ENCODE assay signal across 20 mouse cellular contexts in genomic region chr9:91462713-91463425, GRCm38 (mm10).
DNase-seq lines count a peak whose midpoint lies in the region; ATAC-seq and TF ChIP-seq lines count a peak whose summit lies in the region.
"Had no signal": no experiment of that assay in that cellular context is flagged by ENCODE, and none has a peak within 500 bp of the region (broad histone marks: within the 10 kb centered on the region; RNA-seq: fewer than 3 reads in every experiment).

No protein-coding gene starts in this region.

- DNase-seq in hindbrain, embryonic 14.5 days (ENCODE audit: low spot score), result no peak
- DNase-seq in hindbrain, postnatal 0 days (ENCODE audit: low spot score), result no peak
- peak; percentile 8 for DNase-seq in brain, adult 2 months (ENCODE audit: low read depth, low spot score)
- no peak for DNase-seq in urinary bladder, postnatal 14 days (ENCODE audit: low spot score)
- no peak for DNase-seq in urinary bladder, postnatal 10 days (ENCODE audit: low spot score)
- DNase-seq: adrenal gland, adult 2 months; adrenal gland, postnatal 10 days; adrenal gland, postnatal 25 days; cerebellum, adult 11-12 months; cerebellum, adult 2 months; cerebellum, adult 9-10 months; cerebellum, postnatal 10 days; cerebellum, postnatal 25 days had no signal

- no peak overlapping the region for H3K4me3 ChIP-seq in hindbrain, embryonic 14.5 days (replicated peaks; ENCODE audit: low read length)
- no peak overlapping the region for H3K4me3 ChIP-seq in hindbrain, embryonic 12.5 days
- no peak overlapping the region for H3K4me3 ChIP-seq in hindbrain, embryonic 16.5 days (ENCODE audit: low read length)
- H3K4me3 ChIP-seq in hindbrain, postnatal 0 days (ENCODE audit: low read length), result no peak overlapping the region
- no peak overlapping the region for H3K4me3 ChIP-seq in neural tube, embryonic 14.5 days (ENCODE audit: low read depth, low read length)
- H3K4me3 ChIP-seq: embryonic facial prominence, embryonic 10.5 days; embryonic facial prominence, embryonic 12.5 days; forebrain, embryonic 13.5 days; forebrain, embryonic 15.5 days had no signal

- no peak overlapping the region for H3K9ac ChIP-seq in hindbrain, embryonic 14.5 days
- H3K9ac ChIP-seq in hindbrain, embryonic 12.5 days, result no peak overlapping the region
- H3K9ac ChIP-seq in hindbrain, embryonic 16.5 days (ENCODE audit: low read depth, low read length), result no peak overlapping the region
- H3K9ac ChIP-seq in hindbrain, postnatal 0 days (replicated peaks; ENCODE audit: low read length), result no peak overlapping the region
- H3K9ac ChIP-seq in neural tube, embryonic 14.5 days (replicated peaks; ENCODE audit: low read depth, low read length), result no peak overlapping the region
- H3K9ac ChIP-seq: embryonic facial prominence, embryonic 12.5 days; forebrain, embryonic 13.5 days; forebrain, embryonic 15.5 days had no signal

- peak; percentile 88 for ATAC-seq in hindbrain, embryonic 14.5 days (ENCODE audit: low FRiP score)
- no peak for ATAC-seq in hindbrain, embryonic 12.5 days (ENCODE audit: low FRiP score)
- peak; percentile 69; the same call in 1 of the 2 replicates for ATAC-seq in hindbrain, embryonic 16.5 days
- no peak for ATAC-seq in hindbrain, postnatal 0 days
- peak; percentile 89 for ATAC-seq in neural tube, embryonic 14.5 days (ENCODE audit: low read depth)
- ATAC-seq: forebrain, embryonic 13.5 days; forebrain, embryonic 15.5 days had no signal

- no peak overlapping the region for H3K27ac ChIP-seq in hindbrain, embryonic 14.5 days
- no peak overlapping the region for H3K27ac ChIP-seq in hindbrain, embryonic 12.5 days
- no peak overlapping the region for H3K27ac ChIP-seq in hindbrain, embryonic 16.5 days (ENCODE audit: low read depth, low read length)
- H3K27ac ChIP-seq in hindbrain, postnatal 0 days, result no peak overlapping the region
- H3K27ac ChIP-seq in neural tube, embryonic 14.5 days (ENCODE audit: low read depth, low read length), result no peak overlapping the region
- H3K27ac ChIP-seq: embryonic facial prominence, embryonic 10.5 days; embryonic facial prominence, embryonic 12.5 days; forebrain, embryonic 13.5 days; forebrain, embryonic 15.5 days had no signal

- H3K4me1 ChIP-seq in hindbrain, embryonic 14.5 days (replicated peaks; ENCODE audit: control insufficient read depth, insufficient read depth, low read length), result no peaks in the 10 kb centered on the region
- no peaks in the 10 kb centered on the region for H3K4me1 ChIP-seq in hindbrain, embryonic 12.5 days
- no peaks in the 10 kb centered on the region for H3K4me1 ChIP-seq in hindbrain, embryonic 16.5 days (ENCODE audit: control insufficient read depth, insufficient read depth, low read depth, low read length)
- H3K4me1 ChIP-seq in hindbrain, postnatal 0 days (ENCODE audit: insufficient read depth, low read length), result no peaks in the 10 kb centered on the region
- no peaks in the 10 kb centered on the region for H3K4me1 ChIP-seq in neural tube, embryonic 14.5 days (ENCODE audit: control insufficient read depth, insufficient read depth, low read length)
- H3K4me1 ChIP-seq: embryonic facial prominence, embryonic 10.5 days; embryonic facial prominence, embryonic 12.5 days; forebrain, embryonic 13.5 days; forebrain, embryonic 15.5 days had no signal

- H3K4me2 ChIP-seq in hindbrain, embryonic 14.5 days (replicated peaks), result no peak overlapping the region
- H3K4me2 ChIP-seq in hindbrain, embryonic 12.5 days (replicated peaks), result no peak overlapping the region
- H3K4me2 ChIP-seq in hindbrain, embryonic 16.5 days (ENCODE audit: low read length), result no peak overlapping the region
- no peak overlapping the region for H3K4me2 ChIP-seq in hindbrain, postnatal 0 days (ENCODE audit: low read depth, low read length)
- H3K4me2 ChIP-seq in neural tube, embryonic 14.5 days (ENCODE audit: low read depth, low read length), result no peak overlapping the region
- H3K4me2 ChIP-seq: embryonic facial prominence, embryonic 12.5 days; forebrain, embryonic 13.5 days; forebrain, embryonic 15.5 days had no signal

- no peak for TF ChIP-seq CTCF in hindbrain, postnatal 0 days (IDR thresholded peaks at IDR 0.05; ENCODE audit: low read depth)

- H3K9me3 ChIP-seq in hindbrain, embryonic 14.5 days (ENCODE audit: control insufficient read depth, low read length), result no peaks in the 10 kb centered on the region
- H3K9me3 ChIP-seq in hindbrain, embryonic 12.5 days (replicated peaks), result no peaks in the 10 kb centered on the region
- no peaks in the 10 kb centered on the region for H3K9me3 ChIP-seq in hindbrain, embryonic 16.5 days (ENCODE audit: control insufficient read depth, low read length)
- H3K9me3 ChIP-seq in hindbrain, postnatal 0 days (ENCODE audit: low read length), result no peaks in the 10 kb centered on the region
- H3K9me3 ChIP-seq in neural tube, embryonic 14.5 days (ENCODE audit: control insufficient read depth, low read length), result no peaks in the 10 kb centered on the region
- H3K9me3 ChIP-seq: embryonic facial prominence, embryonic 10.5 days; embryonic facial prominence, embryonic 12.5 days; forebrain, embryonic 13.5 days; forebrain, embryonic 15.5 days had no signal

- H3K36me3 ChIP-seq in hindbrain, embryonic 14.5 days (replicated peaks; ENCODE audit: control insufficient read depth, insufficient read depth), result no peaks in the 10 kb centered on the region
- H3K36me3 ChIP-seq in hindbrain, embryonic 12.5 days, result no peaks in the 10 kb centered on the region
- no peaks in the 10 kb centered on the region for H3K36me3 ChIP-seq in hindbrain, embryonic 16.5 days (ENCODE audit: control insufficient read depth, insufficient read depth, low read length)
- H3K36me3 ChIP-seq in hindbrain, postnatal 0 days (ENCODE audit: insufficient read depth, low read length), result no peaks in the 10 kb centered on the region
- H3K36me3 ChIP-seq in neural tube, embryonic 14.5 days (ENCODE audit: control insufficient read depth, insufficient read depth, low read length), result no peaks in the 10 kb centered on the region
- H3K36me3 ChIP-seq: embryonic facial prominence, embryonic 10.5 days; embryonic facial prominence, embryonic 12.5 days; forebrain, embryonic 15.5 days had no signal

- H3K27me3 ChIP-seq in hindbrain, embryonic 14.5 days (ENCODE audit: control insufficient read depth, insufficient read depth, low read length), result no peaks in the 10 kb centered on the region
- H3K27me3 ChIP-seq in hindbrain, embryonic 12.5 days, result no peaks in the 10 kb centered on the region
- H3K27me3 ChIP-seq in hindbrain, embryonic 16.5 days (replicated peaks; ENCODE audit: control insufficient read depth, insufficient read depth, low read length), result no peaks in the 10 kb centered on the region
- H3K27me3 ChIP-seq in hindbrain, postnatal 0 days (ENCODE audit: insufficient read depth, low read length), result no peaks in the 10 kb centered on the region
- no peaks in the 10 kb centered on the region for H3K27me3 ChIP-seq in neural tube, embryonic 14.5 days (ENCODE audit: control insufficient read depth, insufficient read depth, low read length)
- H3K27me3 ChIP-seq: embryonic facial prominence, embryonic 12.5 days; forebrain, embryonic 13.5 days; forebrain, embryonic 15.5 days had no signal

- 70% methylated on average over 5 of the region's 5 CpGs for WGBS in hindbrain, embryonic 14.5 days
- 83% methylated on average over 5 of the region's 5 CpGs for WGBS in hindbrain, embryonic 12.5 days
- 62% methylated on average over 5 of the region's 5 CpGs for WGBS in hindbrain, embryonic 16.5 days
- WGBS in hindbrain, postnatal 0 days, result 70% methylated on average over 5 of the region's 5 CpGs
- 53% methylated on average over 5 of the region's 5 CpGs for WGBS in neural tube, embryonic 14.5 days

Comparison
In these comparisons a context has a peak if more than half of its experiments do, and no peak if none do; other contexts are left out.
1. ATAC-seq: peak in hindbrain, embryonic 14.5 days (single experiment), hindbrain, embryonic 16.5 days (single experiment) and neural tube, embryonic 14.5 days (single experiment); none in hindbrain, embryonic 12.5 days (single experiment) and hindbrain, postnatal 0 days (single experiment).